Mouse (Mus musculus): ENCODE results near the gene Prkd2.

The Prkd2 gene

GRCm38 (mm10) chr7:16892352-16892730 is 49.6 kb downstream of the Prkd2 start:
- DNase-seq (ENCODE audit: extremely low read depth, low read depth, low spot score): no peak

GRCm38 (mm10) chr7:16893612-16894011 is 50.9 kb downstream of the Prkd2 start:
- no peak for DNase-seq (ENCODE audit: extremely low read depth, low read depth, low spot score)

DNA sequence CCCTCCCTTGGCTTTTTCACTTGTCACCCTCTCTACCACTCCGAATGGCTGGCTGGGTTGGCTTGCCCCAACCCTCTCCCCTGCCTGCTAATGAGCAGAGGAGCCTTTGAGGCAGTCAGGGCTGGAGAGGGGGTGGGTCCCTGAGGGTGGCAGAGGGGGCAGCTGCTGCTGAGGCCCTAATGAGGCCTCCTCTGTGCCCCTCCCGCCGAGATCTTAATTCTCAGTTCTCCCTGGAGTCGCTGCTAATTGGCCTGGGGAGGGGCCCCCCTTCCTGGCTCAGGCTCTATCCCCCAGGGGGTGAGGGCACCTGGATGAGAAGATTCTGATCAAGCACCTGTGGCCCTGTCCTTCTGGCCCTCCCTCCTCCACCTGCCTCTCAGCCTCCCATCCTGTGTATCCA is 51.6 kb downstream of the Prkd2 start:
- DNase-seq (ENCODE audit: extremely low read depth, low read depth, low spot score): no peak

- DNase-seq (ENCODE audit: extremely low read depth, low read depth, low spot score): no peak
Observed at GRCm38 (mm10) chr7:16895000-16895399, 52.3 kb downstream of the Prkd2 start.

- DNase-seq (ENCODE audit: extremely low read depth, low read depth, low spot score): no peak
Observed at GRCm38 (mm10) chr7:16895511-16895910, 52.8 kb downstream of the Prkd2 start.

- no peak for DNase-seq (ENCODE audit: extremely low read depth, low read depth, low spot score)
Observed at GRCm38 (mm10) chr7:16900526-16900925, 57.8 kb downstream of the Prkd2 start.

DNA sequence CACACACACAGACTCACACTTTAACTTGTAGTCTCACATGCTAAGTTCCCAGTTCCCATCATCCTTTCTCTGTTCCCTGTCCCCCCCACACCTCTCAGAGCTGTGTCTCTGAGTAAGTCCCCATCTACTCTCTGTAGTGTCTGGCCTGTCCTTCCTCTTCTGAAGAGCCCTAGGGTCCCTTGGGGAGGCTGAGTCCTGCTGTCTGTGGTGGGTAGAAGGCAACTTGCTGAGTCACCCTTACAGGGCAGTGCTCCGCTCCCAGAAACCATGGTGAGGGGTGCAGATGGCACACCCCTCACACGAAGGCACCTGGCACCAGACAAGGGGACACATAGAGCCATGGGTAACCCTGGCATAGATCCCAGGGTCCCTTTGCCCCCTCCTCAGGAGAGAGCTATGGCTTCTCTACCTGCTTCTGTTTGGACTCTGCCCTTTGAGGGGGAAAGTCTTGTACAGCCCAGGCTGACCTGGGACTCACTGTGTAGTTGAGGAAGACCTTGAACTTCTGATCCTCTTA is 60.8 kb downstream of the Prkd2 start:
- DNase-seq (ENCODE audit: extremely low read depth, low read depth, low spot score): no peak

GRCm38 (mm10) chr7:16904120-16904675 is 61.5 kb downstream of the Prkd2 start:
- no peak for DNase-seq (ENCODE audit: extremely low read depth, low read depth, low spot score)

DNA sequence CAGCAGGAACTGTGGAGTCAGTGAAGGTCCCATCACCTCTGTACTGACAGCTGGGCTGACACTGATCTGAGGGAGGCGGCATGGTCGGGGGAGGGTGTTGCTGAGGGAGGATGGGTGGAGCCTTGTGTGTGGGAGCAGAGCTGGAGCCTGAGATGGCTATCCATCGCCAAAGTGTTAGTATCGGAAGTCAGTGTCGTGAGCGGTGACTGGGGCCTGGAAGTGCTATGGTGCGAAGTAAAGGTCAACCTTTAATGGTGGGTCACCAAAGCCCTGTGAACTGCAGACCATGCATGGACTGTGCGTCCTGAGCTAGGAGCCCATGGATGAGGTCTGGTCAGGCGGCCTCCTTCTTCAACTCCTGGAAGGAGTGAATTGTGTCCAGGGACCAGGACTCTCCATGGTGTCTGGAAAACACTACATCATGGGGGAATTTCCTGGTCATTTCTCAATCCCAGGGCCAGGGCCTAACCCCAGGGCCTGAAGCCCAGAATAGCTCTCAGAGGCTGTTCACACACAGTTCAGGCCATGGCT is 62.9 kb downstream of the Prkd2 start:
- no peak for DNase-seq (ENCODE audit: extremely low read depth, low read depth, low spot score)

GRCm38 (mm10) chr7:16906281-16906680 is 63.6 kb downstream of the Prkd2 start, which contains the start of gene Ptgir:
Gene Ptgir, plus strand, starts transcription at chr7:16906490.
- DNase-seq (ENCODE audit: extremely low read depth, low read depth, low spot score): no peak

GRCm38 (mm10) chr7:16906889-16907559 is 64.3 kb downstream of the Prkd2 start:
- no peak for DNase-seq (ENCODE audit: extremely low read depth, low read depth, low spot score)

- DNase-seq (ENCODE audit: extremely low read depth, low read depth, low spot score): no peak
Observed at GRCm38 (mm10) chr7:16907842-16908241, 65.1 kb downstream of the Prkd2 start.

DNA sequence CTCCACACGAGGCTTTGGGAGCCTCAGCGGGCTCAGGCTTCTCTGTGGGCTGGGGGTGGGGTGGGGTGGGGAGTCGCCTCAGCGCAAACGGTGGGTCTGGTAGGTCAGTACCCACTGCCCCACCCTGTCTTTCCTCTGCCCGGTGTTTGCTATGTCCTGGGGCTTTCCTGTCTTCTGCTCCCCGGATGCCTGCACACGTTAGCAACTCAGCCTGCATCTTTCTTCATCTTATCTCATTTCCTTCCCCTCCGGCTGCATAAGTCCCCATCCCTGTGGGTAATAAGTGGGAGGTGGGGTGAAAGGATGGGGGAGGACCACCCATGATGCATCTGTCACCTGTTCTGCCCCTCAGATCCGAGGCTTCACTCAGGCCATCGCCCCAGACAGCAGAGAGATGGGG is 65.7 kb downstream of the Prkd2 start:
- DNase-seq (ENCODE audit: extremely low read depth, low read depth, low spot score): no peak

GRCm38 (mm10) chr7:16908859-16909258 is 66.2 kb downstream of the Prkd2 start:
- DNase-seq (ENCODE audit: extremely low read depth, low read depth, low spot score): no peak

DNA sequence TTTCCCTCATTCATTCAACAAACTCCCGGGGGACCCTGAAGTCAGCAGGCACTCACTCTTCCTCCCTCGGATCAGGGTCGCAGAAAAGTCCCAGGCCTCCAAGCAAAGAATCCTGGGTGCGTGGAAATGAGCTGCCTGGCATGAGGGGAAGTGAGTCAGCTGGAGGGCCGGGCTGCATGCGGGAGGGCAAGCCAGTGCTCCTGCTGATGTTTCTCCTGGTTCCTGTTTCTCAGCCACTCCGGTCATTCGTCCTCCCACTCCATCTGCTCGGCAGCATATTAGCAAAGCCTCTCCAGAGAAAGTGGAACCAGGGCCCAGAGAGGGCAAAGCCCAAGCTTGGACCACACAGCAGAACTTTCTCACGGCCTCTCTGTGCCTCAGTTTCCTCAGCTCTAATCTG is 67.2 kb downstream of the Prkd2 start:
- DNase-seq (ENCODE audit: extremely low read depth, low read depth, low spot score): no peak

DNA sequence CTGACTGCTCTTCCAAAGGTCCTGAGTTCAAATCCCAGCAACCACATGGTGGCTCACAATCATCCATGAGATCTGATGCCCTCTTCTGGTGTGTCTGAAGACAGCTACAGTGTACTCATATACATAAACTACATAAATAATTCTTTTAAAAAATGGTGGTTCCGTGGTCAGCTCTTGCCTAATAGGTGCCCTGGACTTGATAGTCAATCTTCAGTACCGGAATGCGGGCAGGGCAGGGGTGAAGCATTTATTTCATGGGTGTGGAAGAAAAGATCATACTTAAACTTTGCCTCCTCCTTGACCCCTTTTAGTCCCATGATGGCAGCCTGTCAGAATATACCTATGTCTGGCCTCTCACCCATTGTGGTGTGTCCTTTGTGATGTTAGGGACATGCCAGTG is 69.2 kb downstream of the Prkd2 start:
- DNase-seq (ENCODE audit: extremely low read depth, low read depth, low spot score): no peak

DNA sequence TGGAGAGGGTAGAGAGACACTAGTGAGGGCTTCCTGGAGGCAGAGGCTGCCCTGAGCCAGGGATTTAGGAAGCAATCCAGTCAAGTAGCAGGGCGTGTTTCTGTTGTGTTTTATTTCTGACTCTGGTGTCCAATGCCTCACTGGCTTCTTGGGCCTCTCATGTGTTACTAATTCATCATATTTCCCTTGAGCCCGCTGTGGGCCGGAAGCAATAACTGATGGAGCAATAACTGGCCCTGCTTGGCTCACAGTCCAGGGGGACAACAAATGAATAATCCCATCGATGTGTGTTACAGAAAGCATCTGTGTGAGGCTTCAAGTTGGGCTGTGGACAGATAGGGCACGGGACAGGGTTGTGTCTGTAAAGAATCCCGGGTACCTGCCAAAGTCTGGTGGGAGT is 69.7 kb downstream of the Prkd2 start:
- DNase-seq (ENCODE audit: extremely low read depth, low read depth, low spot score): no peak

- DNase-seq (ENCODE audit: extremely low read depth, low read depth, low spot score): no peak
Observed at GRCm38 (mm10) chr7:16913806-16914452, 71.2 kb downstream of the Prkd2 start.

DNA sequence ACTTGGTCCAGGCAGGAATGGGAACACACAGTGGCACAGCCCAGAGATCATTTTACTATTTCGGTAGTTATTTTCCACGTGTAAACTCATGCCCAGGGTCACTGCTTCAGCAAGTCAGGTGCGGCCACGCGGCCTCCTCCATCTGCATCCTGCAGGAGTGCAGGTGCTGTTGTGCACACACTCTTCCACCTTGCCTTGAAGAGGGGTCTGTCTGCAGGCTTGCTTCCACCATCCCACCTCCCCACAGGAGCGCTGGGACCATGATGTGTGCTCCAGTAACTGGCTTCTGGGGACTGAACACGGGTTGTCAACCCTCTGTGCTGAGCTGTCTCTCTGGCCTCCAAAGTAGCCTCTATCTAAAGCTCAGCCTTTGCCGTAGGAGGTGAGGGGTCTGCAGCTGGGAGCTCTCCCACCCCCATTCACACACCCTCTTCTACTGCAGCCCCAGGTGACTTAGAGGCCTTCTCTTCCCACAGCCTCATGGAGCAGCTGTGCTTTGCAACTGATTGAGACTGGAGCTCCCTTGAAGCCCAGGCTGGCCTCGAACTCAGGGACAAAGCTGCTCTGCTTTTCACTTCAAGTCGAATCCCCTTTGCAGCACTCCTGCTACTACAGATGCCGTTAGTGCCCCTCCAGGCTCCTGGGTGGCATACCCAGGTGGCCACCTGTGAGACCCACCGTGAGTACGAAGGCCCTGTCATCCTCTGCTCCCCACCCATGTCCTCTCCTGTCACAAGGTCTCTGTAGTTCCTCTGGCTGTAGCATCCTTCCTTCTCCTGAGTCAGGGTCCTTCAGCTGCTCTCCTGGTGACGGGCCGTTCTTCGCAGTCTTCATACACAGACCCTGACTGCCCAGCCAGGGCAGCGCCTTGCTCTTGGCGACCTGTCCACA is 72.0 kb downstream of the Prkd2 start:
- DNase-seq (ENCODE audit: extremely low read depth, low read depth, low spot score): no peak

GRCm38 (mm10) chr7:16915461-16916340 is 73.0 kb downstream of the Prkd2 start:
- no peak for DNase-seq (ENCODE audit: extremely low read depth, low read depth, low spot score)
